Mouse (Mus musculus) lung, adult 2 months (tissue): ENCODE measurements around the gene Zswim1. TPM values are rescaled to one million over a fixed set of nuclear protein-coding genes. Genes with fewer than 3 reads are reported as not detected.
A peak's percentile ranks its signal among the peaks of the same experiment; 100 is the strongest.

Experiments used
- DNase-seq: peaks from one replicate; pipeline ENCODE4 v3.0.0; 2022
- H3K4me1 ChIP-seq: fragments of 200-500 bp; 2 replicates; pipeline ENCODE4 v1.6.1; 2011; ENCODE audit warnings: low read length; ENCODE audit not compliant: control insufficient read depth, insufficient read depth
- H3K4me3 ChIP-seq: fragments of 200-500 bp; replicated peaks from 2 replicates; pipeline ENCODE3; 2011; ENCODE audit warnings: low read depth, mild to moderate bottlenecking, control low read depth, low read length; ENCODE audit errors: extremely low read depth
- CTCF ChIP-seq: fragments of 200-500 bp; IDR thresholded peaks from 2 replicates; pipeline ENCODE4 v1.5.1; 2011; ENCODE audit warnings: mild to moderate bottlenecking, low read length, control low read depth; ENCODE audit not compliant: insufficient read depth
- POLR2A ChIP-seq: fragments of 200-500 bp; IDR thresholded peaks from 2 replicates; pipeline ENCODE4 v1.6.1; 2011; ENCODE audit warnings: low read depth, mild to moderate bottlenecking, control low read depth, low read length, borderline replicate concordance; ENCODE audit errors: extremely low read depth
- WGBS: fragments of 180-500 bp; shearing (Covaris S2); methylation state at CpG from one replicate; pipeline ENCODE4 v1.1.7; 2018; 5-methylcytosine and 5-hydroxymethylcytosine counted together
- polyA plus RNA-seq: library from polyadenylated mRNA; depleted of rRNA; stranded (reverse); fragments of >200 nt; gene quantifications from 2 replicates; pipeline ENCODE4 v1.2.3, GENCODE M21; 2012; rRNA removed

Gene Zswim1
- 9.8 and 10.3 TPM in 2 replicates for polyA plus RNA-seq

- DNase-seq: peak; percentile 100
- 1% methylated on average over 32 of the region's 32 CpGs for WGBS
- Histone ChIP-seq H3K4me1 (no peaks in the 10 kb centered on the region; the same call in none of the 2 replicates), H3K4me3 (peak within 1 kb of the TSS; percentile 93)
- TF ChIP-seq CTCF (no peak), POLR2A (peak; percentile 83; the same call in 1 of the 2 replicates)
Observed at GRCm38 (mm10) chr2:164822636-164823165, at the start of gene Zswim1. Gene Zswim1, plus strand, starts transcription at chr2:164822686.

GRCm38 (mm10) chr2:164773229-164773988 is 49.1 kb upstream of the Zswim1 start:
- Histone ChIP-seq H3K4me1 (peaks cover 6% of the 10 kb centered on the region; the same call in 1 of the 2 replicates), H3K4me3 (no peak overlapping the region)
- WGBS: 77% methylated on average over 14 of the region's 14 CpGs
- TF ChIP-seq CTCF (no peak), POLR2A (no peak)
- no peak for DNase-seq

GRCm38 (mm10) chr2:164773989-164774364 is 48.5 kb upstream of the Zswim1 start:
- peaks cover 6% of the 10 kb centered on the region; the same call in 1 of the 2 replicates for H3K4me1 ChIP-seq
- WGBS: 41% methylated on average over 5 of the region's 5 CpGs
- no peak overlapping the region for H3K4me3 ChIP-seq
- DNase-seq: no peak
- TF ChIP-seq CTCF (no peak), POLR2A (no peak)

GRCm38 (mm10) chr2:164776130-164776529 is 46.4 kb upstream of the Zswim1 start:
- Histone ChIP-seq H3K4me1 (peaks cover 6% of the 10 kb centered on the region; the same call in 1 of the 2 replicates), H3K4me3 (no peak overlapping the region)
- 67% methylated on average over 6 of the region's 6 CpGs for WGBS
- TF ChIP-seq POLR2A (no peak), CTCF (no peak)
- DNase-seq: no peak

GRCm38 (mm10) chr2:164776801-164777200 is 45.7 kb upstream of the Zswim1 start:
- no peak overlapping the region for H3K4me3 ChIP-seq
- peaks cover 6% of the 10 kb centered on the region; the same call in 1 of the 2 replicates for H3K4me1 ChIP-seq
- WGBS: 65% methylated on average over 17 of the region's 17 CpGs
- no peak for TF ChIP-seq POLR2A
- no peak for DNase-seq

GRCm38 (mm10) chr2:164777246-164778014 is 45.1 kb upstream of the Zswim1 start:
- 81% methylated on average over 30 of the region's 30 CpGs for WGBS
- TF ChIP-seq POLR2A (no peak), CTCF (no peak)
- no peak overlapping the region for H3K4me3 ChIP-seq
- no peak for DNase-seq
- H3K4me1 ChIP-seq: peaks cover 6% of the 10 kb centered on the region; the same call in 1 of the 2 replicates

GRCm38 (mm10) chr2:164778015-164778287 is 44.5 kb upstream of the Zswim1 start:
- DNase-seq: no peak
- WGBS: 92% methylated on average over 11 of the region's 11 CpGs
- H3K4me3 ChIP-seq: no peak overlapping the region
- TF ChIP-seq CTCF: no peak
- no peak for TF ChIP-seq POLR2A
- H3K4me1 ChIP-seq: peaks cover 6% of the 10 kb centered on the region; the same call in 1 of the 2 replicates

GRCm38 (mm10) chr2:164778809-164779208 is 43.7 kb upstream of the Zswim1 start:
- 66% methylated on average over 7 of the region's 7 CpGs for WGBS
- TF ChIP-seq POLR2A (no peak), CTCF (no peak)

GRCm38 (mm10) chr2:164779481-164780086 is 42.9 kb upstream of the Zswim1 start, which contains the start of gene Tnnc2:
Gene Tnnc2, minus strand, starts transcription at chr2:164779967.
- WGBS: 76% methylated on average over 8 of the region's 8 CpGs
- Histone ChIP-seq H3K4me3 (no peak within 1 kb of the TSS), H3K4me1 (no peaks in the 10 kb centered on the region)
- TF ChIP-seq POLR2A: no peak
- TF ChIP-seq CTCF: no peak
- no peak for DNase-seq

More at GRCm38 (mm10) chr2:164778809-164779208, 43.7 kb upstream of the Zswim1 start:
- Histone ChIP-seq H3K4me3 (no peak overlapping the region), H3K4me1 (0 out of 2 replicates have a peak, but pooled peaks cover under 1% of the 10 kb centered on the region)
- no peak for DNase-seq
